Mouse (Mus musculus) bone marrow, adult 2 months (tissue): ENCODE results near the gene Gcfc2. TPM values are rescaled to one million over a fixed set of nuclear protein-coding genes. Genes with fewer than 3 reads are reported as not detected.

Source experiments
- H3K27ac ChIP-seq: fragments of 200-500 bp; 2 replicates; pipeline ENCODE4 v1.5.1; 2012; ENCODE audit warnings: low read depth, mild to moderate bottlenecking, control low read depth, inconsistent platforms, low read length; ENCODE audit not compliant: control insufficient read depth, poor library complexity, insufficient read depth
- H3K4me1 ChIP-seq: fragments of 200-500 bp; 2 replicates; pipeline ENCODE4 v1.6.1; 2011; ENCODE audit warnings: low read length; ENCODE audit not compliant: control insufficient read depth, insufficient read depth
- H3K4me3 ChIP-seq: fragments of 200-500 bp; replicated peaks from 2 replicates; pipeline ENCODE3; 2011; ENCODE audit warnings: mild to moderate bottlenecking, low read depth, low read length, control low read depth; ENCODE audit not compliant: control insufficient read depth
- CTCF ChIP-seq: fragments of 200-500 bp; IDR thresholded peaks from 2 replicates; pipeline ENCODE4 v1.5.1; 2011; ENCODE audit warnings: low read length, control low read depth; ENCODE audit not compliant: control insufficient read depth, insufficient read depth
- POLR2A ChIP-seq: fragments of 200-500 bp; IDR thresholded peaks from 2 replicates; pipeline ENCODE4 v1.6.1; 2011; ENCODE audit warnings: low read depth, mild to moderate bottlenecking, control low read depth, low read length, borderline replicate concordance; ENCODE audit not compliant: control insufficient read depth
- WGBS: fragments of 180-500 bp; shearing (Covaris S2); methylation state at CpG from one replicate; pipeline ENCODE4 v1.1.7; 2018; 5-methylcytosine and 5-hydroxymethylcytosine counted together
- polyA plus RNA-seq: library from polyadenylated mRNA; stranded (reverse); fragments of >200 nt; gene quantifications from 2 replicates; pipeline ENCODE4 v1.2.4, GENCODE M21; 2011; ENCODE audit warnings: low replicate concordance; ENCODE audit not compliant: missing spikeins, insufficient read depth, insufficient read length

Gcfc2 gene
- polyA plus RNA-seq, 1 experiment, result 5.0 TPM

DNA sequence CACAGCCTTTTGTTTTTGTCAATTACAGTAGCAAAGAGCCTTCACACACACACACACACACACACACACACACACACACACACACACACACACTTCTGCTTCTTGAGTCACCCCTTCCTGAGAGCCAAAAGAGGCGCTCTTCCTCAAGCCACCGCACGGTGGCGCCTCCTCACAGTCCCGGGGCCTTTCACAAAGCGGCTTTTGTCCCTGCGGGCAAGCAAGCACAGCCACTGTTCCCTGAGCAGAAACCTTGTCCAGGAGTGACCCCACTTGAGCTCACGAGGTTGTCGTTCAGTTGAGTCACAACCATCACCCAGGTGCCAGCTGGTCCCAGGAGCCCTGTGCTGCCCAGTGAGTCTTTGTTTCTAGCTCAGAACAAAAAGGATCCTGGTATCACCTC, 63.5 kb downstream of the Gcfc2 start:
- peaks cover 2% of the 10 kb centered on the region; the same call in 1 of the 2 replicates for H3K4me1 ChIP-seq
- no peak overlapping the region for H3K4me3 ChIP-seq
- TF ChIP-seq POLR2A (no peak), CTCF (peak; percentile 69)
- WGBS, result under 1% methylated on average over 9 of the region's 9 CpGs
- H3K27ac ChIP-seq, result no peak overlapping the region

DNA sequence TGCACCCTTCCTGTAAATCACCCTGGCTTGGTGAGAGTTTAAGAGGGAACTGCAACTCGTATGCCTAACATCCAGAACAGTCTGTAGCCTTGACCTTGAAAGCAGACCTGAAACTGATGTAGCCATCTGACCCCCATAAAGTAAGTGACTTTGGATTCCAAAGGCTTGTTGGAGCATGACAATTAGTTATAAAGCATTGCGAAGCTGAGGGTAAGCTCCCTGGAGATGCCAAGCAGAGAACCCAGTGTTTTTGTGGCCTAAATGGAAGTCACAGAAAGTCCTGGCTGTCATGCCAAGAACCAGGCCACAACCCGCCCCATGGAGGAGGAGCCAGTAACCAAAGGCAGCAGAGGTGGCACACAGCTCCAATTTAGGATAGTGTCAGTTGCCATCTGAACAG, 64.1 kb downstream of the Gcfc2 start:
- TF ChIP-seq POLR2A (no peak), CTCF (no peak)
- H3K4me3 ChIP-seq, result no peak overlapping the region
- H3K27ac ChIP-seq, result no peak overlapping the region; the same call in 1 of the 2 replicates
- 56% methylated on average over 3 of the region's 3 CpGs for WGBS
- peaks cover 2% of the 10 kb centered on the region; the same call in 1 of the 2 replicates for H3K4me1 ChIP-seq

DNA sequence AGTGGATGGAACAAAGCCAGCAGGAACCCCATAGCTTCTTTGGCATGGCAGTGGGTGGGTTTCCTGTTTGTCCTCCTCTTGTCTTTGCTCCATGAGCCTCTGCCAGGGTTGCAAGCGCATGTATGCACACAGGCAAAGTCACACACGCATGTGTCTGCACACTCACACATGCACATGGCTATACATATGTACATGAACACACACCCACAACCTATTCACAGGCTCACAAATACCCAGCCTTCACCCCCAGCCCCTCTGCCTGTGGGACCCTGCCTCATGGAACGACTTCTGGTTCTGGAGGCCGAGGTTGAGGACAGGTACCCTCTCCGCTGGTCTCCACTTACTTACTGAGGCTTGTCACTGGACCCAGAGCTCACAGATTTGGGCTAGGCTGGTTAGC, 64.9 kb downstream of the Gcfc2 start:
- WGBS, result 87% methylated on average over 5 of the region's 5 CpGs
- no peak overlapping the region for H3K4me3 ChIP-seq
- H3K27ac ChIP-seq, result no peak overlapping the region
- TF ChIP-seq POLR2A (no peak), CTCF (no peak)
- H3K4me1 ChIP-seq, result peaks cover 2% of the 10 kb centered on the region; the same call in 1 of the 2 replicates

GRCm38 (mm10) chr6:81990049-81990810, 66.8 kb downstream of the Gcfc2 start:
- 61% methylated on average over 20 of the region's 20 CpGs for WGBS
- no peak overlapping the region; the same call in 1 of the 2 replicates for H3K27ac ChIP-seq
- H3K4me1 ChIP-seq, result peaks cover 2% of the 10 kb centered on the region; the same call in 1 of the 2 replicates
- no peak overlapping the region for H3K4me3 ChIP-seq
- TF ChIP-seq POLR2A (no peak), CTCF (no peak)

Other genes with a start within 250 kb of the Gcfc2 start
- gene Mrpl19, start 42.3 kb downstream of the Gcfc2 start, polyA plus RNA-seq, result 8.0 and 10.4 TPM in 2 replicates
- 1.1 TPM in 1 of 2 replicates, not detected in the other for gene Eva1a, start 117.4 kb downstream of the Gcfc2 start, polyA plus RNA-seq